Mouse (Mus musculus): Measurements from ENCODE around the gene Spred2. TPM values are rescaled to one million over a fixed set of nuclear protein-coding genes. Genes with fewer than 3 reads are reported as not detected.
"Not testable (repeated sequence)": the region's sequence is repeated elsewhere in the genome, so short reads cannot be mapped to it uniquely, and the experiment has no call there.

Gene Spred2
- polyA plus RNA-seq, 1 experiment from 2014 or later, result 8.5 TPM

- not testable (repeated sequence) for H3K9me3 ChIP-seq (replicated peaks); H3K9ac ChIP-seq; H3K27ac ChIP-seq (replicated peaks); H3K4me1 ChIP-seq; H3K27me3 ChIP-seq; H3K4me2 ChIP-seq (replicated peaks); ATAC-seq (ENCODE audit: insufficient number of reproducible peaks, low FRiP score, low TSS enrichment, low read depth); H3K4me3 ChIP-seq (replicated peaks)
- peaks cover 49% of the 10 kb centered on the region for H3K36me3 ChIP-seq
- WGBS, result 90% methylated on average over 9 of the region's 9 CpGs
These were observed 138.6 kb downstream of the Spred2 start for GRCm38 (mm10) chr11:20062801-20063200.

DNA sequence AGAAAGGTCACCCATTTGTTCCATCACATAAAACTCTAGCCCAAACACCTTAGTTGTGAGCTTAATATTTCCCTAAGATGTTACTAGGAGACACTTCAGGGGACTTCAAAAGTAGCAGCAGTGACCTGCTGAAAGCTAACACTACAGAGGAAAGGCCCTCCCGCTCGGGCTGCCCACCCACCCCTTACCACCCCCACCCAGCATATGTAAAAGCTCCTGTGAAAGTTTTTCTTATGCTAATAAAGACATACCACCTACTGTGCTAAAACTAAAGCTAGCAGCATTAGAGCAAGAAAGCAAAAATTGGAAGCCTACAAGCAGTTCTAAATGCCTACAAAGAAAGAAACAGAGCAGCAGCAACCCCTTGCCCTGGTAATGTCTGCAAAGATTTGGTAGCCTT, 139.9 kb downstream of the Spred2 start:
- H3K9me3 ChIP-seq (replicated peaks); H3K27ac ChIP-seq (replicated peaks); H3K9ac ChIP-seq; H3K4me2 ChIP-seq (replicated peaks); H3K4me1 ChIP-seq; H3K4me3 ChIP-seq (replicated peaks); H3K27me3 ChIP-seq; ATAC-seq (ENCODE audit: insufficient number of reproducible peaks, low FRiP score, low TSS enrichment, low read depth): not testable (repeated sequence)
- H3K36me3 ChIP-seq, result peaks cover 50% of the 10 kb centered on the region
- 68% methylated on average over 2 of the region's 2 CpGs for WGBS

DNA sequence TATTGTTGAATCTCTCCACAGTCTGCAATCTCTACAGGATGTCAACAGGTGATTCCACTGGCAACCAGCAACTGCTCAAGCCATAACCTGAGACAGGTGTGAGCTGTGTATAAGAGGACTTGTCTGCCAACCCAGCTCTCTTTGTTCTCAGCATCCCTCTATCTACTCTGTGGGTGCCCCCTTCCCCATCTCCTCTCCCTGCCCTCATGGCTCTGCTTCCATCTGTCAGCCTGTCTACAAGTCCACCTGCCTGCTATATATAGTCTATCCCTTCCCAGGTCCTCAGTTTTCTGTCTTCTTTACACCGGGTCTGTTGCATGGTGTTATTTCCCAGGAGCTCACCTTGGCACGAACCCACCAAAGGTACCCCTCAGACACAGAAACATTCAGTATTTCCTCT, 140.8 kb downstream of the Spred2 start:
- peaks cover 52% of the 10 kb centered on the region for H3K36me3 ChIP-seq
- WGBS, result 93% methylated on average over 2 of the region's 2 CpGs

GRCm38 (mm10) chr11:20066106-20066505, 141.9 kb downstream of the Spred2 start:
- Histone ChIP-seq H3K4me3 (replicated peaks) (no peak overlapping the region), H3K9ac (no peak overlapping the region), H3K27ac (replicated peaks) (no peak overlapping the region), H3K4me1 (no peaks in the 10 kb centered on the region), H3K36me3 (peaks cover 47% of the 10 kb centered on the region), H3K4me2 (replicated peaks) (no peak overlapping the region), H3K27me3 (no peaks in the 10 kb centered on the region), H3K9me3 (replicated peaks) (no peaks in the 10 kb centered on the region)
- 94% methylated on average over 1 of the region's 1 CpGs for WGBS
- ATAC-seq (ENCODE audit: insufficient number of reproducible peaks, low FRiP score, low TSS enrichment, low read depth), result no peak

More for the DNA sequence above, 140.8 kb downstream of the Spred2 start:
- Histone ChIP-seq H3K4me1 (no peaks in the 10 kb centered on the region), H3K9ac (no peak overlapping the region), H3K27ac (replicated peaks) (no peak overlapping the region), H3K4me2 (replicated peaks) (no peak overlapping the region), H3K27me3 (no peaks in the 10 kb centered on the region), H3K9me3 (replicated peaks) (no peaks in the 10 kb centered on the region), H3K4me3 (replicated peaks) (no peak overlapping the region)
- no peak for ATAC-seq (ENCODE audit: insufficient number of reproducible peaks, low FRiP score, low TSS enrichment, low read depth)

DNA sequence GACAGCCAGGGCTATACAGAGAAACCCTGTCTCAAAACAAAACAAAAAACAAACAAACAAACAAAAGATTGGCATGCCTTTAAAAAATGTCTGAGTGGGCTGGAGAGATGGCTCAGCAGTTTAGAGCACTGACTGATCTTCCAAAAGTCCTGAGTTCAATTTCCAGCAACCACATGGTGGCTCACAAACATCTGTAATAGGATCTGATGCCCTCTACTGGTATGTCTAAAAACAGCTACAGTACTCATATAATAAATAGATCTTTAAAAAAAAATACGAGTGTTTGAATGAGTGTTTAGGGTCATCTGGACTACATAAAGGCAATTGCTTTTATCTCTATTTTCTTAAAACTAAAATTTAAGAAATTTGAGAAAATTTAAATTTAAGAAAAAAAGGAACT, 143.3 kb downstream of the Spred2 start:
- Histone ChIP-seq H3K9ac (no peak overlapping the region), H3K4me2 (replicated peaks) (no peak overlapping the region), H3K27me3 (no peaks in the 10 kb centered on the region), H3K36me3 (peaks cover 53% of the 10 kb centered on the region), H3K4me1 (no peaks in the 10 kb centered on the region), H3K4me3 (replicated peaks) (no peak overlapping the region), H3K9me3 (replicated peaks) (no peaks in the 10 kb centered on the region), H3K27ac (replicated peaks) (no peak overlapping the region)
- WGBS, result 55% methylated on average over 1 of the region's 1 CpGs
- no peak for ATAC-seq (ENCODE audit: insufficient number of reproducible peaks, low FRiP score, low TSS enrichment, low read depth)

- no peaks in the 10 kb centered on the region for H3K4me1 ChIP-seq
- ATAC-seq (ENCODE audit: insufficient number of reproducible peaks, low FRiP score, low TSS enrichment, low read depth), result no peak
- H3K4me2 ChIP-seq (replicated peaks), result no peak overlapping the region
- H3K9me3 ChIP-seq (replicated peaks), result no peaks in the 10 kb centered on the region
- H3K27ac ChIP-seq (replicated peaks), result no peak overlapping the region
- H3K4me3 ChIP-seq (replicated peaks), result no peak overlapping the region
- H3K9ac ChIP-seq, result no peak overlapping the region
- no peaks in the 10 kb centered on the region for H3K27me3 ChIP-seq
- peaks cover 61% of the 10 kb centered on the region for H3K36me3 ChIP-seq
- WGBS, result 95% methylated on average over 6 of the region's 6 CpGs
These were observed 144.3 kb downstream of the Spred2 start for GRCm38 (mm10) chr11:20068346-20069004.

DNA sequence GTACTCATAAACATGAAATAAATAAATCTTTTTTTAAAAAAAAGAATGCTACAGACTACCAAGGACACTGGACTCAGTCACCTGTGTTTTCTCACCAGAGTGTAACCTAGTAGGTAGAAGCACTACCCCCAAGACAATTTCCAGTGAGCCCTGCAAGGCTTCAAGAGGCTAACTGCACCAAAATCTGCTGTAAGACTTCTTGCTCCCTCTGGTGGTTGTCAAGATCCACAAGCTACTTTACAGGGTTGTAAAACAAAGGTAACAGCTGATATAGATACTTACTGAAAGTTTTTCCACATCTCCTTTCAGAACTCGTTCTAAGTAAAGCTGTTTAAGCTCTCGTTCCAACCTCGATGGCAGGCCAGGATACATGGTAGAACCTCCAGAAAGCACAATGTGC, 148.0 kb downstream of the Spred2 start:
- Histone ChIP-seq H3K27me3 (no peaks in the 10 kb centered on the region), H3K4me2 (replicated peaks) (no peak overlapping the region), H3K9me3 (replicated peaks) (no peaks in the 10 kb centered on the region), H3K27ac (replicated peaks) (peak overlapping the region; percentile 6; the same call in 1 of the 2 replicates), H3K36me3 (peaks cover 59% of the 10 kb centered on the region), H3K4me1 (no peaks in the 10 kb centered on the region), H3K9ac (no peak overlapping the region), H3K4me3 (replicated peaks) (no peak overlapping the region)
- WGBS, result 74% methylated on average over 3 of the region's 3 CpGs
- no peak for ATAC-seq (ENCODE audit: insufficient number of reproducible peaks, low FRiP score, low TSS enrichment, low read depth)

GRCm38 (mm10) chr11:20072826-20073225, 148.7 kb downstream of the Spred2 start:
- no peak for ATAC-seq (ENCODE audit: insufficient number of reproducible peaks, low FRiP score, low TSS enrichment, low read depth)
- Histone ChIP-seq H3K4me3 (replicated peaks) (no peak overlapping the region), H3K9ac (no peak overlapping the region), H3K36me3 (peaks cover 63% of the 10 kb centered on the region), H3K27me3 (no peaks in the 10 kb centered on the region), H3K4me2 (replicated peaks) (no peak overlapping the region), H3K4me1 (no peaks in the 10 kb centered on the region), H3K9me3 (replicated peaks) (no peaks in the 10 kb centered on the region), H3K27ac (replicated peaks) (peak overlapping the region; percentile 6; the same call in 1 of the 2 replicates)
- WGBS, result 93% methylated on average over 5 of the region's 5 CpGs

Other genes starting within 250 kb of the Spred2 start
- 111 and 115 TPM in 2 replicates for gene Actr2, start 188.5 kb downstream of the Spred2 start, polyA plus RNA-seq (2015; fragmentation: Nextera tagmentation; extraction: Ambion mirVana)